Mouse (Mus musculus) ES-E14 (cell line): ENCODE data around the gene Pdcd2l.

ENCODE experiments used
- CHD2 ChIP-seq: IDR thresholded peaks from 2 replicates; pipeline ENCODE4 v1.6.1; 2014; ENCODE audit warnings: mild to moderate bottlenecking, low read depth, low read length, inconsistent platforms
- HCFC1 ChIP-seq: IDR thresholded peaks from 2 replicates; pipeline ENCODE4 v1.6.1; 2012; ENCODE audit warnings: low read length, inconsistent platforms, borderline replicate concordance; ENCODE audit not compliant: insufficient read depth
- MAFK ChIP-seq: IDR thresholded peaks from 2 replicates; pipeline ENCODE4 v1.6.1; 2014; ENCODE audit warnings: mild to moderate bottlenecking, low read depth, low read length, inconsistent platforms; ENCODE audit not compliant: insufficient read depth
- ZC3H11A ChIP-seq: IDR thresholded peaks from 2 replicates; pipeline ENCODE4 v1.6.1; 2012; ENCODE audit warnings: low read depth, mild to moderate bottlenecking, inconsistent platforms, low read length, borderline replicate concordance
- ZNF384 ChIP-seq: IDR thresholded peaks from 2 replicates; pipeline ENCODE4 v1.6.1; 2012; ENCODE audit warnings: low read depth, low read length, inconsistent platforms

GRCm38 (mm10) chr7:34233909-34234609, 37.6 kb upstream of the Pdcd2l start:
- TF ChIP-seq CHD2 (no peak), HCFC1 (peak; percentile 54; the same call in 1 of the 2 replicates), ZNF384 (no peak), MAFK (peak; percentile 97), ZC3H11A (no peak)
